Mouse (Mus musculus) gastrocnemius, adult 2 months (tissue): ENCODE data around the gene Acaca. TPM values are rescaled to one million over a fixed set of nuclear protein-coding genes. Genes with fewer than 3 reads are reported as not detected.
"Not testable (repeated sequence)": the region's sequence is repeated elsewhere in the genome, so short reads cannot be mapped to it uniquely, and the experiment has no call there.

ENCODE experiments used
- DNase-seq: peaks from one replicate; pipeline ENCODE4 v3.0.0; 2022
- H3K27ac ChIP-seq: fragments of 200-600 bp; 2 replicates; pipeline ENCODE4 v1.8.1; 2022; ENCODE audit warnings: mild to moderate bottlenecking
- H3K4me3 ChIP-seq: fragments of 200-600 bp; 2 replicates; pipeline ENCODE4 v1.8.1; 2022; ENCODE audit warnings: mild to moderate bottlenecking, moderate library complexity
- CTCF ChIP-seq: fragments of 200-600 bp; IDR thresholded peaks from 2 replicates; pipeline ENCODE4 v1.8.1; 2022; ENCODE audit warnings: antibody characterized with exemption, mild to moderate bottlenecking, moderate library complexity
- intact Hi-C: fragments of 180-260 bp; cut with DNase I; formaldehyde crosslinking; loops from one replicate; pipeline ENCODE4 v1.15.1; 2025
- total RNA-seq, 2 experiments: library from RNA; stranded (reverse); gene quantifications; 2 replicates each; pipeline ENCODE4 v1.2.3; 2021

The Acaca gene
- total RNA-seq, 2 experiments from 2014 or later: 14.9 to 22.8 TPM

- no peak for TF ChIP-seq CTCF
- Histone ChIP-seq H3K4me3 (no peak overlapping the region), H3K27ac (no peak overlapping the region)
- intact Hi-C loops: no loop called here
- no peak for DNase-seq
These were observed 202.9 kb downstream of the Acaca start for GRCm38 (mm10) chr11:84332384-84332783.

- no peak for DNase-seq
- H3K27ac ChIP-seq: no peak overlapping the region
These were observed 203.4 kb downstream of the Acaca start for GRCm38 (mm10) chr11:84332860-84333259.

DNA sequence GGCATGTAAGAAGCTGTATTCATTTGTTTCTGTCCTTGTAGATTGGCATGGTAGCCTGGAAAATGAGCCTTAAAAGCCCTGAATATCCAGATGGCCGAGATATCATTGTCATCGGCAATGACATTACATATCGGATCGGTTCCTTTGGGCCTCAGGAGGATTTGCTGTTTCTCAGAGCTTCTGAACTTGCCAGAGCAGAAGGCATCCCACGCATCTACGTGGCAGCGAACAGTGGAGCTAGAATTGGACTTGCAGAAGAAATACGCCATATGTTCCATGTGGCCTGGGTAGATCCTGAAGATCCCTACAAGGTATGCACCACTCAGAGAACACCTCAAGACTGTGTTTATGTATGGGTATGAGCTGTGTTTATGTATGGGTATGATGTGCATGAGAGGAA lies 208.8 kb downstream of the Acaca start:
- DNase-seq, intact Hi-C loops, H3K4me3 ChIP-seq, H3K27ac ChIP-seq: not testable (repeated sequence)

More at GRCm38 (mm10) chr11:84332860-84333259, 203.4 kb downstream of the Acaca start:
- no peak for TF ChIP-seq CTCF
- no peak overlapping the region for H3K4me3 ChIP-seq
- intact Hi-C loops: no loop called here

- TF ChIP-seq CTCF: no peak
- intact Hi-C loops: no loop called here
These were observed 211.2 kb downstream of the Acaca start for GRCm38 (mm10) chr11:84340630-84341029.

GRCm38 (mm10) chr11:84344522-84345236 lies 215.2 kb downstream of the Acaca start:
- TF ChIP-seq CTCF: no peak
- Histone ChIP-seq H3K4me3 (peak overlapping the region; percentile 8; the same call in 1 of the 2 replicates), H3K27ac (no peak overlapping the region)
- DNase-seq: no peak
- intact Hi-C loops: no loop called here

More at GRCm38 (mm10) chr11:84340630-84341029, 211.2 kb downstream of the Acaca start:
- H3K4me3 ChIP-seq: no peak overlapping the region
- DNase-seq: no peak
- no peak overlapping the region for H3K27ac ChIP-seq

- H3K27ac ChIP-seq: no peak overlapping the region
- intact Hi-C loops: no loop called here
- TF ChIP-seq CTCF: no peak
- H3K4me3 ChIP-seq: no peak overlapping the region
- no peak for DNase-seq
These were observed 218.3 kb downstream of the Acaca start for GRCm38 (mm10) chr11:84347766-84348165.

DNA sequence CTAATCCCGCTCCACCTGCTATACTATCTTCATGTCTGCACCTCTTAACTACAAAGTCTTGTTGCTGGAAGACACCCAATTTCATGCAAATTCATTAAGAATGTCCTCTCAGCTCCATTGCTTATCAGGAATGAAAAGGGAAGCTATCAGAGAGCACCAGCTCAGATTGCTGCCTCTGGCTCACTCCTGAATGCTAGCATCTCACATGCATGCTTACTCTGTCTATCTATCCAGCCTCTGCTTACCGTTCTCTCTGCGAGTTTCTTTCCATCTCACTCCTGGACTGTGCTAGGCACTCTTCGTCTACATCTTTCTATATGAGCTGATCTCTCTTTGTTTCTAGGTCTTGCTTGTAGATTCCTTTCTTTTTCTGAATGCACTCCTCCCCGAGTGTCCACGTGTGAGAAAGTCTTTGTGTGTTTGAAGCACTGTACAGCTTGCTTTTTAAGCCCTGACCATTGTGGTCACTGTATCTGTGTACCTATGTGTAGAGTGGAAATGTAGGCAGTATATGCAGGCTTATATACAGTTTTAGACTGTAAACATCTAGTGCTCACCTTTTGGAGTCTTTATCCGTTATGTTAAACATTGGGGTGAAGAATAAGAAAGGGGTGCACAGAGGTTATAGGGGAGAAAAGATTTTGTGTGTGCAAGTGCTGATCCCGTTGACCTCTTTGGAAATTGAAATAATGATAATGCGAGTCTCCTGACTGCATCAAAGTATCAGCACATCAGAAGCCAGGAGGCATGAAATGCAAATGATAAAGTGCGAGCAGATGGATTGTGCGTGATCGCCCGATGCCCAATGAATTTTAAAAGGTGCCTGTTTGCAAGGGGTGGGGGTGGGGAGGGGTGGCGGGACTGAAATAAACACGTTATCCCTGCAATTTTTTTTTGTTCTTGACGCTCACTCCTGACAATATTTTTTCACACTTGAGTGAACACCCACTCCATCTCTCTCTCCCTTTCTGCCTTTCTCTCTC lies 219.7 kb downstream of the Acaca start:
- intact Hi-C loops: no loop called here
- TF ChIP-seq CTCF: no peak
- H3K27ac ChIP-seq: no peak overlapping the region
- no peak for DNase-seq
- H3K4me3 ChIP-seq: no peak overlapping the region

- Histone ChIP-seq H3K27ac (no peak overlapping the region), H3K4me3 (no peak overlapping the region)
- intact Hi-C loops: no loop called here
These were observed 221.7 kb downstream of the Acaca start for GRCm38 (mm10) chr11:84351150-84351549.

GRCm38 (mm10) chr11:84353058-84353726 lies 223.7 kb downstream of the Acaca start:
- H3K4me3 ChIP-seq: no peak overlapping the region
- no peak overlapping the region for H3K27ac ChIP-seq
- TF ChIP-seq CTCF: no peak
- no peak for DNase-seq
- intact Hi-C loops: no loop called here

More at GRCm38 (mm10) chr11:84351150-84351549, 221.7 kb downstream of the Acaca start:
- no peak for TF ChIP-seq CTCF
- no peak for DNase-seq

DNA sequence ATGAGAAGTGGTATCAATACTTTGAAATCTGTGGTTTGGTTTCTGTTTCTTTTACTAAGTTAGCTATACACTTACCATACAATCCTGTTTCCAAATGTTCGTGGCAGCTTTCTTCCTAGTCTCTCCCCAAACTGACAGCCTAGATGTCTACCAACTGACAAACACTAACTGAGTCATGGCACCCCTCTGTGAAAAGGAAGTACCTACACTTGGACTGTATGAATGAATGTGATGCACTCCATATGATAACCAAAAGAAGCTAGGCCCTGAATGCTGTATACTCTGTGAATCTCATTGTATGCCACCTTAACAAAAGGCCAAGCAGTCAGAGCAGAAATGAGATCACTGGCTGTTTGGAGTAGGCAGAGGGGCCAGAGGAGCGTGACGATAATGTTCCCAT lies 227.8 kb downstream of the Acaca start:
- intact Hi-C loops: no loop called here
- Histone ChIP-seq H3K4me3 (no peak overlapping the region), H3K27ac (no peak overlapping the region)
- DNase-seq: no peak
- no peak for TF ChIP-seq CTCF

DNA sequence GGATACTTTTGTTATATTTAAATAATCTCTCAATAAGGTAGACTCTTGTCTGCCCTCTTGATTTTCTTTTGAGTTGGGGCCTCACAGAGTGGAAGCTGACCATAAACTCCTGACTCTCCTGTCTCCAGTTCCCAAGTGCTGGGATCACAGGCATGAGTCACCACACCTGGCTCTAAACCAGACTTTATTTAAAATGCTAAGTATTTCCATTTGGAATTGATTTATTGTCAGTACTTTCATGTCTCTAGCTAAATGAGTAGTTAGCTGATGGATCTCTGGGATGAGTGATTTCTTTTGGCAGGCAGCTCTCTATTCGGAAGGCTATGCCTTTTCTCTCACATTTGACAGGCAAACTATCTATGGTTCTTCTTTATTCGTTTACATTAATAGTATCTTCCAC lies 228.3 kb downstream of the Acaca start:
- Histone ChIP-seq H3K27ac (no peak overlapping the region), H3K4me3 (no peak overlapping the region)
- no peak for DNase-seq
- TF ChIP-seq CTCF: no peak
- intact Hi-C loops: no loop called here

DNA sequence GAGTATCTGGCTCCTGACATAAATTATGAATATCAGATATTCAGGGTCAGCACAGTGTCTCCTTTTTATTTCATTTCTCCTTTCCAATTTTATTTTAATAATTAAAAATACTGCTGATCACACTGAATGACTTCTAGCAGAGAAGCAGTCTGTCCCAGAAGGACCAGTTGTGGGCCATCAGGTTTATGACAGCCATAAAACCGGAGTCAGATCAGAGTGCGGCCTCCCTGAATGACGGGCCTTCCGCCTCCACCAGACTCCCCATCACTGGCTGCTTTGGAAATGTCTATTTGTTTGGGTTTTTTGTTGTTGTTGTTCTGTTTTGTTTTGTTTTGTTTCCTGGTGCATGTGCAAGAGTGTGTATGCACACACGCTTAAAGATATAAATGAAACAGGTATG lies 232.1 kb downstream of the Acaca start:
- H3K4me3 ChIP-seq: no peak overlapping the region
- DNase-seq: no peak
- intact Hi-C loops: no loop called here
- no peak for TF ChIP-seq CTCF
- no peak overlapping the region for H3K27ac ChIP-seq
